Mouse (Mus musculus) R1 (cell line): Measurements from ENCODE around the gene Gm19684.
"Not testable (repeated sequence)": the region's sequence is repeated elsewhere in the genome, so short reads cannot be mapped to it uniquely, and the experiment has no call there.

Experiments used
- DNase-seq: peaks from one replicate; pipeline ENCODE4 v3.0.0-alpha.2; 2018; ENCODE audit warnings: low read depth, low spot score

The Gm19684 gene

GRCm38 (mm10) chr17:36121352-36122020, at the start of gene Gm19684:
Gene Gm19684 (plus strand): TSS chr17:36121678.
- DNase-seq: peak; percentile 21

GRCm38 (mm10) chr17:36081901-36082300, 39.6 kb upstream of the Gm19684 start:
- not testable (repeated sequence) for DNase-seq

- not testable (repeated sequence) for DNase-seq
Observed at GRCm38 (mm10) chr17:36082519-36083232, 38.8 kb upstream of the Gm19684 start.

- DNase-seq: peak; percentile 94
Observed at GRCm38 (mm10) chr17:36083266-36083869, 38.1 kb upstream of the Gm19684 start.

GRCm38 (mm10) chr17:36083870-36084451, 37.5 kb upstream of the Gm19684 start:
- DNase-seq: peak; percentile 54

- DNase-seq: not testable (repeated sequence)
Observed at GRCm38 (mm10) chr17:36085976-36086375, 35.5 kb upstream of the Gm19684 start.

- DNase-seq: not testable (repeated sequence)
Observed at GRCm38 (mm10) chr17:36091933-36092332, 29.5 kb upstream of the Gm19684 start.

- not testable (repeated sequence) for DNase-seq
Observed at GRCm38 (mm10) chr17:36092520-36092919, 29.0 kb upstream of the Gm19684 start.

GRCm38 (mm10) chr17:36093936-36094335, 27.5 kb upstream of the Gm19684 start:
- DNase-seq: peak; percentile 83

- DNase-seq: peak; percentile 89
Observed at GRCm38 (mm10) chr17:36099603-36100002, 21.9 kb upstream of the Gm19684 start.

GRCm38 (mm10) chr17:36102091-36102490, 19.4 kb upstream of the Gm19684 start:
- not testable (repeated sequence) for DNase-seq

GRCm38 (mm10) chr17:36110129-36110528, 11.3 kb upstream of the Gm19684 start:
- DNase-seq: not testable (repeated sequence)

GRCm38 (mm10) chr17:36110641-36111509, 10.6 kb upstream of the Gm19684 start:
- DNase-seq: peak; percentile 61

GRCm38 (mm10) chr17:36111510-36111868, 10.0 kb upstream of the Gm19684 start:
- DNase-seq: peak; percentile 39

GRCm38 (mm10) chr17:36113979-36114593, 7.4 kb upstream of the Gm19684 start:
- peak; percentile 48 for DNase-seq

- DNase-seq: peak; percentile 74
Observed at GRCm38 (mm10) chr17:36116545-36116944, 4.9 kb upstream of the Gm19684 start.

GRCm38 (mm10) chr17:36120839-36121238, 639 bp upstream of the Gm19684 start:
- DNase-seq: peak; percentile 2

- DNase-seq: peak; percentile 0
Observed at GRCm38 (mm10) chr17:36124111-36124510, 2.6 kb downstream of the Gm19684 start.

GRCm38 (mm10) chr17:36128525-36128924, 7.0 kb downstream of the Gm19684 start:
- not testable (repeated sequence) for DNase-seq

GRCm38 (mm10) chr17:36128968-36129817, 7.7 kb downstream of the Gm19684 start, which contains the start of gene Gm7030:
Gene Gm7030 (minus strand): TSS chr17:36129425.
- DNase-seq: peak; percentile 16
